Comparison of ENCODE assay signal across 9 mouse cellular contexts in the genomic region with DNA sequence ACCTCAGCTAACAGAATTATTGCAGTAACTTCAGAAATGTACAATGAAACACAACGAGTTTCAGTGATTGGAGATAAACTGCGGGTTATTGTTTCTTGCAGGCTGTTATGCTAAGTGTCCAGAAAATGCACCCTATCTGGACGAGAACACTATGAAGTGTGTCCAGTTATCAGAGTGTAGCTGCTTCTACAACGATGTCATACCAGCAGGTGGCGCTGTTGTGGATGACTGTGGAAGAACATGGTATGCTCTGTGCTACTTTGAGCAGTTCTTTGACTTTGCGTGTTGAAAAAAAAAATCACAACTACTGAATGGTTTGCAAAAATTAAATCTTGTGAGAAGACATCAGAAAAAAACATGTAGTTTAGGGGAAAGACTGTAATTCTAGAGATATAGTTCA.
A peak's percentile ranks its signal among the peaks of the same experiment; 100 is the strongest.
DNase-seq lines count a peak whose midpoint lies in the region; ATAC-seq and TF ChIP-seq lines count a peak whose summit lies in the region.
"Had no signal": no experiment of that assay in that cellular context is flagged by ENCODE, and none has a peak within 500 bp of the region (broad histone marks: within the 10 kb centered on the region; RNA-seq: fewer than 3 reads in every experiment).

No protein-coding gene starts in this region.

- WGBS in kidney, embryonic 16.5 days = 68% methylated on average over 6 of the region's 6 CpGs

- H3K9ac ChIP-seq in kidney, embryonic 16.5 days (replicated peaks; ENCODE audit: low read length) = no peak overlapping the region
- H3K9ac ChIP-seq: lung, embryonic 15.5 days had no signal

- no peak for ATAC-seq in kidney, embryonic 16.5 days (ENCODE audit: low FRiP score, low TSS enrichment)
- ATAC-seq in activated CD4-positive, CD25-positive, alpha-beta regulatory T cell, adult 4 months = no peak

- peak; percentile 25; the same call in 1 of the 2 replicates for TF ChIP-seq CTCF in cortical plate, adult 2 months (IDR thresholded peaks at IDR 0.05; ENCODE audit: extremely low read depth, insufficient read depth, low read length)

- no peak overlapping the region for H3K4me2 ChIP-seq in kidney, embryonic 16.5 days (replicated peaks; ENCODE audit: low read depth, low read length)
- H3K4me2 ChIP-seq: lung, embryonic 15.5 days had no signal

- no peaks in the 10 kb centered on the region for H3K27me3 ChIP-seq in kidney, embryonic 16.5 days (ENCODE audit: insufficient read depth, low read length)
- H3K27me3 ChIP-seq: lung, embryonic 15.5 days had no signal

- no peak overlapping the region for H3K27ac ChIP-seq in kidney, embryonic 16.5 days (ENCODE audit: low read length)
- H3K27ac ChIP-seq in cortical plate, adult 2 months (ENCODE audit: insufficient read depth, low read length) = no peak overlapping the region
- H3K27ac ChIP-seq: lung, embryonic 15.5 days had no signal

- no peak for TF ChIP-seq POLR2A in cortical plate, adult 2 months (IDR thresholded peaks at IDR 0.05; ENCODE audit: extremely low read depth, insufficient read depth, low read length)

- H3K4me3 ChIP-seq in kidney, embryonic 16.5 days (ENCODE audit: low read length) = no peak overlapping the region
- no peak overlapping the region for H3K4me3 ChIP-seq in cortical plate, adult 2 months (ENCODE audit: insufficient read depth, low read length)
- H3K4me3 ChIP-seq: lung, embryonic 15.5 days had no signal

- no peaks in the 10 kb centered on the region for H3K4me1 ChIP-seq in kidney, embryonic 16.5 days (ENCODE audit: insufficient read depth, low read length)
- no peaks in the 10 kb centered on the region for H3K4me1 ChIP-seq in cortical plate, adult 2 months (ENCODE audit: control insufficient read depth, insufficient read depth, low read length)
- H3K4me1 ChIP-seq: lung, embryonic 15.5 days had no signal

- peak; percentile 9 for DNase-seq in kidney, adult 9 months
- DNase-seq in thymus, postnatal 4 days = peak; percentile 37
- no peak for DNase-seq in thymus, postnatal 36 days
- DNase-seq in testis, postnatal 10 days (ENCODE audit: low spot score) = peak; percentile 65
- DNase-seq in urinary bladder, postnatal 36 days (ENCODE audit: low spot score in 2 of 2) = no peak

- peaks cover 2% of the 10 kb centered on the region; the same call in 1 of the 2 replicates for H3K9me3 ChIP-seq in kidney, embryonic 16.5 days (ENCODE audit: low read length)
- H3K9me3 ChIP-seq: lung, embryonic 15.5 days had no signal

- no peaks in the 10 kb centered on the region for H3K36me3 ChIP-seq in kidney, embryonic 16.5 days (ENCODE audit: insufficient read depth, low read length)
- H3K36me3 ChIP-seq: lung, embryonic 15.5 days had no signal

Comparison
In these comparisons a context has a peak if more than half of its experiments do, and no peak if none do; other contexts are left out.
1. DNase-seq: peak in kidney, adult 9 months (single experiment), thymus, postnatal 4 days (single experiment) and testis, postnatal 10 days (single experiment); none in thymus, postnatal 36 days (0 of 2) and urinary bladder, postnatal 36 days (0 of 2).